Mouse (Mus musculus): Measurements from ENCODE around the gene Rab3d. TPM values are rescaled to one million over a fixed set of nuclear protein-coding genes. Genes with fewer than 3 reads are reported as not detected.
"Not testable (repeated sequence)": the region's sequence is repeated elsewhere in the genome, so short reads cannot be mapped to it uniquely, and the experiment has no call there.

Rab3d gene
- polyA plus RNA-seq, 1 experiment from 2014 or later, result 15.2 TPM

- 17% methylated on average over 10 of the region's 10 CpGs for WGBS
- ATAC-seq (ENCODE audit: low FRiP score), result peak; percentile 88
These were observed 16.7 kb downstream of the Rab3d start for GRCm38 (mm10) chr9:21901223-21901820.

GRCm38 (mm10) chr9:21889229-21889628 is 28.8 kb downstream of the Rab3d start:
- Histone ChIP-seq H3K27me3 (ENCODE audit: control insufficient read depth, insufficient read depth, low read length) (no peaks in the 10 kb centered on the region), H3K9me3 (ENCODE audit: control insufficient read depth, low read length) (no peaks in the 10 kb centered on the region), H3K27ac (no peak overlapping the region), H3K36me3 (replicated peaks; ENCODE audit: control insufficient read depth, insufficient read depth) (no peaks in the 10 kb centered on the region), H3K9ac (no peak overlapping the region), H3K4me2 (replicated peaks) (no peak overlapping the region), H3K4me1 (replicated peaks; ENCODE audit: control insufficient read depth, insufficient read depth, low read length) (no peaks in the 10 kb centered on the region), H3K4me3 (replicated peaks; ENCODE audit: low read length) (no peak overlapping the region)
- DNase-seq (ENCODE audit: low spot score) (no peak), ATAC-seq (ENCODE audit: low FRiP score) (no peak)
- WGBS, result 72% methylated on average over 3 of the region's 3 CpGs

More at GRCm38 (mm10) chr9:21901223-21901820, 16.7 kb downstream of the Rab3d start:
- H3K9me3 ChIP-seq (ENCODE audit: control insufficient read depth, low read length), result no peaks in the 10 kb centered on the region
- no peaks in the 10 kb centered on the region for H3K36me3 ChIP-seq (replicated peaks; ENCODE audit: control insufficient read depth, insufficient read depth)
- H3K4me1 ChIP-seq (replicated peaks; ENCODE audit: control insufficient read depth, insufficient read depth, low read length), result peaks cover 4% of the 10 kb centered on the region; the same call in 1 of the 2 replicates
- 0 out of 2 replicates have a peak overlapping the region, but pooled peaks have one; percentile 1 for H3K9ac ChIP-seq
- DNase-seq (ENCODE audit: low spot score), result peak; percentile 90
- H3K4me2 ChIP-seq (replicated peaks), result peak overlapping the region; percentile 48
- H3K4me3 ChIP-seq (replicated peaks; ENCODE audit: low read length), result peak overlapping the region; percentile 30
- peak overlapping the region; percentile 3; the same call in 1 of the 2 replicates for H3K27ac ChIP-seq
- H3K27me3 ChIP-seq (ENCODE audit: control insufficient read depth, insufficient read depth, low read length), result peaks cover 6% of the 10 kb centered on the region; the same call in 1 of the 2 replicates

- no peak overlapping the region for H3K4me2 ChIP-seq (replicated peaks)
- H3K9me3 ChIP-seq (ENCODE audit: control insufficient read depth, low read length), result no peaks in the 10 kb centered on the region
- H3K36me3 ChIP-seq (replicated peaks; ENCODE audit: control insufficient read depth, insufficient read depth), result no peaks in the 10 kb centered on the region
- DNase-seq (ENCODE audit: low spot score) (no peak), ATAC-seq (ENCODE audit: low FRiP score) (no peak)
- no peak overlapping the region for H3K9ac ChIP-seq
- no peak overlapping the region for H3K4me3 ChIP-seq (replicated peaks; ENCODE audit: low read length)
- no peak overlapping the region for H3K27ac ChIP-seq
- no peaks in the 10 kb centered on the region for H3K27me3 ChIP-seq (ENCODE audit: control insufficient read depth, insufficient read depth, low read length)
- 62% methylated on average over 3 of the region's 3 CpGs for WGBS
- H3K4me1 ChIP-seq (replicated peaks; ENCODE audit: control insufficient read depth, insufficient read depth, low read length), result no peaks in the 10 kb centered on the region
These were observed 41.4 kb downstream of the Rab3d start for GRCm38 (mm10) chr9:21876601-21877000.

GRCm38 (mm10) chr9:21872204-21872603 is 45.8 kb downstream of the Rab3d start:
- no peak overlapping the region for H3K27ac ChIP-seq
- DNase-seq (ENCODE audit: low spot score), result no peak
- H3K4me1 ChIP-seq (replicated peaks; ENCODE audit: control insufficient read depth, insufficient read depth, low read length), result 0 out of 2 replicates have a peak, but pooled peaks cover 4% of the 10 kb centered on the region
- no peak overlapping the region for H3K9ac ChIP-seq
- H3K36me3 ChIP-seq (replicated peaks; ENCODE audit: control insufficient read depth, insufficient read depth), result no peaks in the 10 kb centered on the region
- no peaks in the 10 kb centered on the region for H3K9me3 ChIP-seq (ENCODE audit: control insufficient read depth, low read length)
- H3K4me2 ChIP-seq (replicated peaks), result no peak overlapping the region
- WGBS, result 59% methylated on average over 4 of the region's 4 CpGs
- H3K4me3 ChIP-seq (replicated peaks; ENCODE audit: low read length), result no peak overlapping the region
- no peak for ATAC-seq (ENCODE audit: low FRiP score)
- H3K27me3 ChIP-seq (ENCODE audit: control insufficient read depth, insufficient read depth, low read length), result no peaks in the 10 kb centered on the region

GRCm38 (mm10) chr9:21870879-21871524 is 47.0 kb downstream of the Rab3d start:
- ATAC-seq (ENCODE audit: low FRiP score) (peak; percentile 27; the same call in 1 of the 2 replicates), DNase-seq (ENCODE audit: low spot score) (peak; percentile 69)
- WGBS, result 15% methylated on average over 20 of the region's 20 CpGs
- H3K9me3 ChIP-seq (ENCODE audit: control insufficient read depth, low read length), result no peaks in the 10 kb centered on the region
- no peak overlapping the region; the same call in 1 of the 2 replicates for H3K9ac ChIP-seq
- H3K4me1 ChIP-seq (replicated peaks; ENCODE audit: control insufficient read depth, insufficient read depth, low read length), result 0 out of 2 replicates have a peak, but pooled peaks cover 4% of the 10 kb centered on the region
- H3K27me3 ChIP-seq (ENCODE audit: control insufficient read depth, insufficient read depth, low read length), result no peaks in the 10 kb centered on the region
- H3K4me2 ChIP-seq (replicated peaks), result peak overlapping the region; percentile 44
- H3K4me3 ChIP-seq (replicated peaks; ENCODE audit: low read length), result peak overlapping the region; percentile 2; the same call in 1 of the 2 replicates
- H3K36me3 ChIP-seq (replicated peaks; ENCODE audit: control insufficient read depth, insufficient read depth), result no peaks in the 10 kb centered on the region
- no peak overlapping the region for H3K27ac ChIP-seq

GRCm38 (mm10) chr9:21869290-21869689 is 48.7 kb downstream of the Rab3d start:
- not testable (repeated sequence) for DNase-seq (ENCODE audit: low spot score); ATAC-seq (ENCODE audit: low FRiP score); H3K36me3 ChIP-seq (replicated peaks; ENCODE audit: control insufficient read depth, insufficient read depth); H3K4me3 ChIP-seq (replicated peaks; ENCODE audit: low read length); H3K9me3 ChIP-seq (ENCODE audit: control insufficient read depth, low read length); H3K4me1 ChIP-seq (replicated peaks; ENCODE audit: control insufficient read depth, insufficient read depth, low read length); H3K27ac ChIP-seq; H3K4me2 ChIP-seq (replicated peaks); H3K27me3 ChIP-seq (ENCODE audit: control insufficient read depth, insufficient read depth, low read length); H3K9ac ChIP-seq
- 57% methylated on average over 7 of the region's 7 CpGs for WGBS

GRCm38 (mm10) chr9:21867726-21868125 is 50.3 kb downstream of the Rab3d start:
- H3K36me3 ChIP-seq (replicated peaks; ENCODE audit: control insufficient read depth, insufficient read depth), result no peaks in the 10 kb centered on the region
- DNase-seq (ENCODE audit: low spot score), result no peak
- 0 out of 2 replicates have a peak, but pooled peaks cover 4% of the 10 kb centered on the region for H3K4me1 ChIP-seq (replicated peaks; ENCODE audit: control insufficient read depth, insufficient read depth, low read length)
- whole genome bisulfite sequencing, result 81% methylated on average over 3 of the region's 3 CpGs
- no peak for ATAC-seq (ENCODE audit: low FRiP score)
- no peak overlapping the region for H3K4me2 ChIP-seq (replicated peaks)
- no peaks in the 10 kb centered on the region for H3K9me3 ChIP-seq (ENCODE audit: control insufficient read depth, low read length)
- H3K27me3 ChIP-seq (ENCODE audit: control insufficient read depth, insufficient read depth, low read length), result no peaks in the 10 kb centered on the region
- H3K4me3 ChIP-seq (replicated peaks; ENCODE audit: low read length), result no peak overlapping the region
- no peak overlapping the region for H3K9ac ChIP-seq
- H3K27ac ChIP-seq, result no peak overlapping the region

GRCm38 (mm10) chr9:21866641-21867040 is 51.4 kb downstream of the Rab3d start:
- Histone ChIP-seq H3K4me2 (replicated peaks) (no peak overlapping the region), H3K36me3 (replicated peaks; ENCODE audit: control insufficient read depth, insufficient read depth) (no peaks in the 10 kb centered on the region), H3K4me1 (replicated peaks; ENCODE audit: control insufficient read depth, insufficient read depth, low read length) (0 out of 2 replicates have a peak, but pooled peaks cover 4% of the 10 kb centered on the region), H3K27me3 (ENCODE audit: control insufficient read depth, insufficient read depth, low read length) (no peaks in the 10 kb centered on the region), H3K9ac (no peak overlapping the region), H3K9me3 (ENCODE audit: control insufficient read depth, low read length) (peaks cover 5% of the 10 kb centered on the region), H3K27ac (no peak overlapping the region), H3K4me3 (replicated peaks; ENCODE audit: low read length) (no peak overlapping the region)
- ATAC-seq (ENCODE audit: low FRiP score) (no peak), DNase-seq (ENCODE audit: low spot score) (no peak)
- 62% methylated on average over 2 of the region's 2 CpGs for WGBS

- peaks cover 5% of the 10 kb centered on the region for H3K9me3 ChIP-seq (ENCODE audit: control insufficient read depth, low read length)
- ATAC-seq (ENCODE audit: low FRiP score) (no peak), DNase-seq (ENCODE audit: low spot score) (no peak)
- no peaks in the 10 kb centered on the region for H3K36me3 ChIP-seq (replicated peaks; ENCODE audit: control insufficient read depth, insufficient read depth)
- no peak overlapping the region for H3K4me3 ChIP-seq (replicated peaks; ENCODE audit: low read length)
- no peak overlapping the region for H3K9ac ChIP-seq
- H3K4me2 ChIP-seq (replicated peaks), result no peak overlapping the region
- no peaks in the 10 kb centered on the region for H3K27me3 ChIP-seq (ENCODE audit: control insufficient read depth, insufficient read depth, low read length)
- peak overlapping the region; percentile 57 for H3K27ac ChIP-seq
- H3K4me1 ChIP-seq (replicated peaks; ENCODE audit: control insufficient read depth, insufficient read depth, low read length), result 0 out of 2 replicates have a peak, but pooled peaks cover under 1% of the 10 kb centered on the region
- 78% methylated on average over 5 of the region's 5 CpGs for WGBS
These were observed 52.2 kb downstream of the Rab3d start for GRCm38 (mm10) chr9:21865673-21866398.
